Mouse (Mus musculus) small intestine, adult 2 months (tissue): Measurements from ENCODE around the gene E4f1.
"Not testable (repeated sequence)": the region's sequence is repeated elsewhere in the genome, so short reads cannot be mapped to it uniquely, and the experiment has no call there.

Experiments
- CTCF ChIP-seq: fragments of 200-500 bp; IDR thresholded peaks from 2 replicates; pipeline ENCODE4 v1.5.1; 2012; ENCODE audit warnings: low read depth, mild to moderate bottlenecking, control low read depth, inconsistent platforms, low read length, moderate library complexity, mixed read lengths; ENCODE audit not compliant: insufficient replicate concordance, insufficient read length; ENCODE audit errors: extremely low read depth
- POLR2A ChIP-seq: fragments of 200-500 bp; IDR thresholded peaks from 2 replicates; pipeline ENCODE4 v1.6.1; 2012; ENCODE audit warnings: low read depth, mild to moderate bottlenecking, control low read depth, inconsistent platforms, low read length, moderate library complexity

- TF ChIP-seq CTCF, POLR2A: not testable (repeated sequence)
These were observed 44.8 kb downstream of the E4f1 start for GRCm38 (mm10) chr17:24425326-24425725.
